Mouse (Mus musculus): ENCODE results near the gene Surf1.

The Surf1 gene

DNA sequence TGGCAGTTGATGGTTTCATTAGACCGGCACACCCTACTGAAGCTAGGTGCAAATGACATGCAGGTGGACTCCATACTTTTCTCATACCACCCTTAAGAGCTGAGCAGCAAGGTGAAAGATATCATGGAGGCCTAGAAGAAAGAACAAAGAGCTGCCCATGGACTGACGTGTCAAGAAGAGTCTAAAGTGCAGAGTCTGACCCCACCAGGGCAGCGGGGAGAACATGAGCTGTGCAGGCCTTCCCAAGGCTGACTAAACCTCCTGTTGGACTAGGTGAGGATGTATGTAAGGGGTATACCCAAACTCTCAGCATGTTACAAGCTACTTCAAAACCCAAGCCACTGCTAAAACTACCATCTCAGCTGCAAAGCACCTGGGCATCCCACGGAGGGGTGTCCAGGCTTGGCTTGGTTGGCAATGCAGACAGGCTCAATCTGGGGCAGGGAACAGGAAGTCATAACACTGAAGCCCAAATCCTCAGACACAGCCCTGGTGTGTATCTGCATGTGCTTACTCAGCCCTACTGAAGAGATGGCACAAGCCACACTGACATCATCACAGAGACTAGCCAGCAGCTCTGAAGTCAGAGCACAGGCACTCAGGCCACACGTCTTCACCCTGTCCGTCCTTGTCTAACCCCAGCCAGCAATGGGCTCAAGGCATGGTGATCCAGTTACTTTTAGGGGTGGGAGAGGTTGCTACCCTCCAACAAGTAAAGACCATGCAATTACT is 11.6 kb upstream of the Surf1 start:
- no peak for DNase-seq (ENCODE audit: low spot score in 2 of 2)

GRCm38 (mm10) chr2:26921784-26922183 is 5.5 kb upstream of the Surf1 start:
- DNase-seq (ENCODE audit: low spot score in 2 of 2) = no peak

- DNase-seq (ENCODE audit: low spot score in 2 of 2) = no peak
Measured at GRCm38 (mm10) chr2:26920190-26920855, 4.0 kb upstream of the Surf1 start.

GRCm38 (mm10) chr2:26919684-26920083 is 3.4 kb upstream of the Surf1 start:
- DNase-seq (ENCODE audit: low spot score in 2 of 2) = no peak

GRCm38 (mm10) chr2:26916738-26917137 is 408 bp upstream of the Surf1 start:
- DNase-seq (ENCODE audit: low spot score in 2 of 2) = no peak

DNA sequence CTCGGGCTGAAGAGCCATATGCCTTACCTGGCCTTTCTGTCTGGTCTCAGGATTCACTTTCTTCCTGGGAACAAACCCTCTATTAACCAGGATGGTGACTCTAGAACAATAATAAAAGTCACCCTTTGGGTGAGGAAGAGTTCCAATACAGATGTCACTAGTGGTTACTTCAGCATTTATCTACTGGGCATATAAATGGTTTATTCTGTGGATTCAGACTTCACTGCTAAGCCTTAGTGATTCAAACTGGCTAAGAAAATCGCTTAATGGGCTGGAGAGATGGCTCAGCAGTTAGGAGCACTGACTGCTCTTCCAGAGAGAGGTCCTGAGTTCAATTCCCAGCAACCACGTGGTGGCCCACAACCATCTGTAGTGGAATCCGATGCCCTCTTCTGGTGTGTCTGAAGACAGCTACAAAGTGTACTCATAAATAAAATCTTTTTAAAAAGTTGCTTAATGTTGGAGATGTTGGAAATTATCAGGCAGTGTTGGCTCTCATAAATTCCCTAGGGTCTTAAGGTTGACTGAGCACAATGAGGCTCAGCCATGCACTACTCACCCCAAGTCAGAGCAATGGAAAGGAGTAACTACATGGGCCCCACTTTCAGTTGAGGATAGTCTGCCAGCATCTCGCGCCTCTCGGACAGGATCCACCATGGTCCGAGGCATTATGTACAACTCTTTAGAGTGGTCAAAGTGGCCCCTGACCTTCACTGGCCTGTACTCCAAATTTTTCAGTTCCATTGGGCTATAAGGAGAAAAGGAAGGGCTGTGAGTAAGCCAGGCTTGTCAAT is 2.0 kb downstream of the Surf1 start:
- no peak for DNase-seq (ENCODE audit: low spot score in 2 of 2)

- no peak for DNase-seq (ENCODE audit: low spot score in 2 of 2)
Measured at GRCm38 (mm10) chr2:26913416-26914147, 2.7 kb downstream of the Surf1 start.

DNA sequence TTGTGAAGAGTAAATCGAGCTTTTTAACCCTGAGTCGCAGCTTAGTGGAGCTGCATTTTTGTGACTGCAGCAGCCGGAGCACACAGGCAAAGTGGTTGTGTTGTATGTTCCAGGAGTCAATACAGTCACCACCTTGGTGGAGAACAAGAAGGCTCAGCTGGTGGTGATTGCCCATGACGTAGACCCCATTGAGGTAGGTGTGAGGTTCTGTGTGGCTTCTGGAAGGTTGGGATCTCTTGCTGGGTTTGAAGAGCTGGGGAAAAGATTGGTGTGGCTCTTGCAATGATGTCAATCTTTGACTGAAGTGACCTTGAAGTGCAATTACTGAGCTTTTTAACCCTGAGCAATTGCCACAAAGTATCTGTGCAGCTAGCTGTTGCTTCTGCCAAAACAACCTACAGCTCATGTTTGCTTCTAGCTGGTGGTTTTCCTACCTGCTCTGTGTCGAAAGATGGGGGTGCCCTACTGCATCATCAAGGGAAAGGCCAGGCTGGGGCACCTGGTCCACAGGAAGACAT is 4.0 kb downstream of the Surf1 start:
- DNase-seq (ENCODE audit: low spot score in 2 of 2) = no peak

- peak; percentile 40 to 43 for DNase-seq (ENCODE audit: low spot score in 2 of 2)
Measured at GRCm38 (mm10) chr2:26910994-26911765, 5.2 kb downstream of the Surf1 start.

GRCm38 (mm10) chr2:26910124-26910993 is 6.0 kb downstream of the Surf1 start, which contains the start of the genes Med22 and Rpl7a:
Gene Med22 (minus strand): TSS chr2:26910677.
Gene Rpl7a (plus strand): TSS chr2:26910764.
- peak; percentile 98 to 99 for DNase-seq (ENCODE audit: low spot score in 2 of 2)

GRCm38 (mm10) chr2:26909387-26909784 is 6.9 kb downstream of the Surf1 start:
- no peak for DNase-seq (ENCODE audit: low spot score in 2 of 2)

- DNase-seq (ENCODE audit: low spot score in 2 of 2) = no peak
Measured at GRCm38 (mm10) chr2:26908710-26909386, 7.5 kb downstream of the Surf1 start.

DNA sequence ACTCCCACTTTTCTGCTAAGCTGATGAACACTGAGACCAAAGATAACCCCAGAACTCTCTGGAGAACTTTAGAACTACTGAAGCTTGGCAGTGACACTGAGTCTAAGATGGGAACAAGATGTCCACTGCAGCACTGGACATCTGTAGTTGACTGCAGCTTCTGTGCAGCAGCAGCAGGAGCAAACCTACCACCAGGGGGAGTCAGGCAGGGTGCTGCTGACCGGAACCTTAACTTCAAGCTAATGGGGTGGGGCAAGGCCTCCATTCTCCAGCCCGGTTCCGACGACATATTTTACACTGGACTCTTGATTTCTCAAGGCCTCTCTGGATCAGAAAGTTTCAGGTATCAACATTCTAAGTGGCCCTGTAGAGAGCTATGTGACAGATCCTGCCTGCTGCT is 9.2 kb downstream of the Surf1 start:
- DNase-seq (ENCODE audit: low spot score in 2 of 2) = no peak

GRCm38 (mm10) chr2:26906431-26906830 is 9.9 kb downstream of the Surf1 start:
- no peak for DNase-seq (ENCODE audit: low spot score in 2 of 2)

- no peak for DNase-seq (ENCODE audit: low spot score in 2 of 2)
Measured at GRCm38 (mm10) chr2:26905936-26906335, 10.4 kb downstream of the Surf1 start.

DNA sequence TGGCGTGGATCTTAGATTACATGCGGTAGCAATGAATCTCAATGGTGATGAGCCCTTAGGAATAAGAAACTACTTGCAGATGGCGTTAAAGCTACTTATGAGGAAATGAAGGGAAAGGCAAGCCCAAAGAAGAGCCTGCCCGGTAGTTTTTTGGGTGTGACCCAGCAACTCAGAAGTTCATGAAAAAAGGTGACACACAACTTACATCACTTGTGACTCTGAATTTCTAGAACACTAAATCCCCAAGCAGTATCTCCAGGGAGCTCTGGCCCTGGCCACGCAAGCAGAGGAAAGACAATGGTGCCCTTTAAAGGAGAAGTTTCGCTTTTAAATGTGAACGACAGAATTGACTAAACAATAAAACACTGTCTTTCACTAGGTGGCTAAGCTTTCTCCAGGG is 13.0 kb downstream of the Surf1 start:
- DNase-seq (ENCODE audit: low spot score in 2 of 2) = no peak

DNA sequence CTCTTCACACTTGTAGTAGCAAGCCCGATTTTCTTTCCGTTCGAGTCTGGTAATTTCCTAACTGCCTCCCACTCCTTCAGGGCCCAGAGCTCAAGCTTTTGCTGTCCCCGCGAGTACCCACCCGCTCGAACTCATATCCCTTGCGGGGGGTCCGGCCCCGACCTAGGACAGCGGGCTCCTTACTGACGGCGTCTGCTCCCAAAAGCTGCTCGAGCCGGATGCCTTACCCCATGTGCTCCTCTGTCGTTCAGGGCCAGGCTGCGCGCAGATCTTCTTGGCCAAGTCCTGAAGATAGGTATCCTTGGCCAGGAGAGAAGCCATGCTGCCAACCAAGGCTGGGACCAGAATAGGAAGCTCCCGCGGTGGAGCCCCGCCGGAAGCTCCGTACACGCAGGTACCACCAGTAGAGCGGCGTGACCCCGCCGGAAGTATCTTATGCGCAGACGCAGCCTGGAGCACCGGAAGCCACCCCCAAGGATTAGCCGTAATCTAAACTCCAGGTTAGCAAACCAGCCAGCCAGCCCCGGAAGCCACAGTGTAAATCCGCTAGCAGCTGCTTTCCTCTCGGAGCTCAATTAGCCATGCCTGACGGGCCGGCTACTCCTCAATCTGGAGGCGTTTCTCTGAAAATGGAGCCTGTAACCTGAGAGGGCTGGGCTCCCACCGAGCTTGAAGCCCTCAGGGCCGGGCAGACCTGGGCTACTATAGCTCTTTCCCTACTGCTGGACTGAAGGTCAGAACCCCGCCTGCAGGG is 13.7 kb downstream of the Surf1 start, which contains the start of gene Surf6:
Gene Surf6 (minus strand): TSS at position 413 of the 754 bp plus-strand sequence.
- peak; percentile 96 to 98 for DNase-seq (ENCODE audit: low spot score in 2 of 2)

GRCm38 (mm10) chr2:26901834-26902400 is 14.4 kb downstream of the Surf1 start:
- no peak for DNase-seq (ENCODE audit: low spot score in 2 of 2)
